Mouse (Mus musculus): ENCODE results near the gene Lman2.

Gene Lman2

DNA sequence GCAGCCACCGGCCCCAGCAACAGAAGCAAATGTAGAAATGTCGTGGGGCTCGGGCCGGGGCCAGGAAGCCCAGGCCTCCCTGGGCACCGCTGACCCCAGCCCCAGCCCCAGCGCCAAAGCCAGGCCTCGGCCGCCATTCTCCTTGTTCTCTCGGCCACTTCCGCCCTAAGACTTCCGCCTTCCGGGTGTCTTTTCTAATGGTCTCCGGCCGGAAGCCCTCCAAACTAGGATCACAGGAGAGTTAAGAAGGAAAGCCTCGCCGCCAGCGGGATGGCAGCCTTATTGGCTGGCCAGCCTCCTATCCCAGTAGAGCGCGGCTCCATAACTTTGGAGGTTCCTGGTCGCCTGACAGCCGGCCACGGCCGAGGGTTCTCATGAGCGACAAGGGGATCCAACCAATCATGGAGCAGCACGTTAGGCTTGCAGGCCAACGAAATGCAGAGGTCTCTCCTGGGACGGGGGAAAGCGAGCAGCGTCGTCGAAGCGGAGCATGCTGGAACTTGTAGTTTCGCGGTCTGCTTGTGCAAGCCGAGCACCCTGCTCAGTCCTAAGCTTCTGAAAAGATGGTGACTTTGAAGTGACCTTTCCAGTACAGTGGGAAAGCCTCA, at the start of gene Lman2:
Gene Lman2 (minus strand): TSS at position 331 of the 608 bp plus-strand sequence.
- DNase-seq (ENCODE audit: low spot score in 2 of 2) = peak; percentile 99

DNA sequence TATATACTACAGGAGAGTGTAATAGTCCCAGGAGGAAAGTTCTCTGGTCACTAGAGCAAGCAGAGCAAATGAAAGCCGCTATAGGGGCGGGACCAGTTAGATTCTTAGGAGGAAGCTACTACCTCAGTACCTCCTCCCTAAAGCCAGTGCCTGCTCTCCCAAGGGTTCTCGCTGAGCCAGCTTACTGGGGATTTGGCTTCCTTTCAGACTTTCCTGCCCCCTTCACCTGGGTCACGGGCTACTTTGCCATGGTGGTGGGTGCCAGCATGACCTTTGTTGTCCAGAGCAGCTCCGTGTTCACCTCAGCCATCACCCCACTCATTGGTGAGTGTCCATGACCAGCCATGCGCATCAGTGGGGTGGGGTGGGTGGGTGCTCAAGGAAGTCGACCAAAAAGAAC, 49.2 kb upstream of the Lman2 start:
- no peak for DNase-seq (ENCODE audit: low spot score in 2 of 2)

DNA sequence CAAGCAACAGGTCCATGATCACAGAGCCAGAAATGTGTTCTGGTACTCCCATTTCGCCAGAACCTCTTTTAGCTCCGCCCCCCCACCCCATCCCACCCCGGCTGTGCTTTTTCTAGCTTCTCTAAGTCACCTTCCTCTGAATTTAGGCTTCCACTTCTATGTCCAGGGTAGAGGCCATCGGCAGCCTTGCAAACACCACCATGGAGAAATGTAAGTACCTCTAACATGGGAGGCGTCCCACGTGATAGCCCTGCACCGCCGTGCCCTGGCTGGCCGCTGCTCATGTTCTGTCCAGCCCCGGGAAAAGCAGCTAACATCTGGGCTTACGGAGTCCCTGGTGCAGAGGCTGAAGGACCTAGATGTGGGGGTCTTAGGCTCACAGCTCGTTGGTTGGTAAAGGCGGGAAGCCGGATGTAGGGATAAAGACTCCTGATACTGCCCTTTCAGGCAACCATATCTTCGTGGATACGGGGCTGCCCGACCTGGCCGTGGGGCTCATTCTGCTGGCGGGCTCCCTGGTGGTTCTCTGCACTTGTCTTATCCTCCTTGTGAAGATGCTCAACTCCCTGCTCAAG, 46.0 kb upstream of the Lman2 start:
- DNase-seq (ENCODE audit: low spot score in 2 of 2) = no peak

DNA sequence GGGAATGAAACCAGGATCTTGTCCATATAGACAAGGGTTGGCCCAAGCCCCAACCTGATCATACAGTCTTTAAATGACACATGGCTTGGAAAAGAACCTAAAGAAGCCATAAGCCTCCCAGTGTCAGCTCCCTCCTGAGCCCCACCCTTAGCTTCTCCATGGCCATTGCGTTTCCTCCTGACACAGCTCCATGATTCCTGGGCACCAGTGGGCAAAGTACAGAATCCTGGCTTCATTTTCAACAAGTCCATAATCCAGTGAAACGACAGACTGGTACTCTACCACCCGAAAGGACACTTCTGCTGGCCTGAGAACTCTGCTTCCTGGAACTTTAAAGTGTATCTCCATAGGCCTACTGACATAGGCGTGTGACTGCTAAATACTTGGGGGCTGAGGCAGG, 44.8 kb upstream of the Lman2 start:
- DNase-seq (ENCODE audit: low spot score in 2 of 2) = no peak

DNA sequence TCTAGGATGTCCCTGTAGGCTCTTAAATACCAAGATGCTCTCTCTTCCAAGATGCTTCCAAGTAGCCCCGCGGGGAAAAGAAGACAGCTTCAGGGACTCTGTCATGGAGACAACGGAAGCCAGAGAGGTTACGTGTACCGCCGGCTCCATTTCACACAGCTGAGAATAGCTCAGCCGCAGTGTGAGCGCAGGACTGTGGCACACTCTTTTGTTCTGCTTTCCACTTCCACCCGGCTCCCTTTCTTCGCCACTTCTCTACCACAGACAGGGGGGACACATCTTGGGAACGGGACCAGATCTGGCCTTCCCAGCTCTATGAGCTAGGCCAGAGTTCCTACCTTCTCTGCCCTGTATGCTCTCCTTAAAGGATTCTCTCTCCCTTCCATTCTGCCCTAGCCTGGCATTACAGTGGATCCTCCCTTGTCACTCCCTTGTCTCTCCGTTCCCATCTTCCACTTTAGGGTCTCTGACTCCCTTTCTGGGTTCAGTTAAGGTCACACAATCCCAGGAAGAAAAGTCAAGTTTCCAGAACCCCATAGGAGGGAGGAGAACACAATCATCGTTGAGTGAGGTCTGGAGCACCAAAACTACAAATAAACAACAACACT, 43.3 kb upstream of the Lman2 start:
- no peak for DNase-seq (ENCODE audit: low spot score in 2 of 2)

DNA sequence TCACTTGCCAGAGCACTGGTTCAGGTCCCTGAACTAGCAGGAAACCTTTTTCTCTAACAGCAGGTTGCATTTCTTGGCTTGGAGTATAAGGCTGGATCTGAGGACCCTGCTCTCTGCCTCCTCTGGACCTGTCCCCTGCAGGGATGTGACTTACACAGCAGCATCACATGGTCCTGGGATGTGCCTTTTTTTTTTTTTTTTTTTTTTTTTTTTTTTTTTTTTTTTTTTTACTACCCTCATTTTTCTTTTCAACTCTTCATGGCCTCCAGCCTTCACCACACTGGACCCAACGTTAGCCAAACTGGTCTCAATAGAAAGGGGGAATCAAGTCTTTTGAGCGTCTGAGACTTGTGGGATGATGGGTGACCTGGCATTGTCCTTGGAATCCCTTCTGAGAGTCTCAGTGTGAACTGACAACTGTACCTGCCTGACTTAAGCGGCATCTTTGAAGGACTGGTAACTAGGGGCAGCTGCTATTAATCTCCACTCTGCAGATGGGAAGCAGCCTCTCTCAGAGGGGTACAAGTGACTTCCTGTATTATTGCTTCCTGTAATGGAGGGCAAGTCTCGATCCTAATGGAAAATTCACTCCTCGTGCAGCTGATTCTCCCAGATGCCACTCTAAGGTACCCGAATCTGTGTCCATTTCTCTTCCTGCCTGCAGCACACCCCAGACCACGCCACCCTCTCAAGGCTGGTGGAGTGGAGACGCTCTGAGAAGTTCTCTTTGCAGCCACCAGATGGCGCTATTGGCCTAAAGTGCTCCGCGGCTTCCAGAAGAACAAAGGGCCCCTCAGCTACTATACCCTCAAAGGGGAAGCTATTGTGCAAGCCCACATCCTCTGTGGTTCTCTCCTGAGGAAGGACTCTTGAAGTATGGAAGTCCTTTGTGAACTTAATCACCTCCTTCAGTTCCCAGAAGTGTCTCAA, 42.5 kb upstream of the Lman2 start:
- peak; percentile 66 to 75 for DNase-seq (ENCODE audit: low spot score in 2 of 2)

DNA sequence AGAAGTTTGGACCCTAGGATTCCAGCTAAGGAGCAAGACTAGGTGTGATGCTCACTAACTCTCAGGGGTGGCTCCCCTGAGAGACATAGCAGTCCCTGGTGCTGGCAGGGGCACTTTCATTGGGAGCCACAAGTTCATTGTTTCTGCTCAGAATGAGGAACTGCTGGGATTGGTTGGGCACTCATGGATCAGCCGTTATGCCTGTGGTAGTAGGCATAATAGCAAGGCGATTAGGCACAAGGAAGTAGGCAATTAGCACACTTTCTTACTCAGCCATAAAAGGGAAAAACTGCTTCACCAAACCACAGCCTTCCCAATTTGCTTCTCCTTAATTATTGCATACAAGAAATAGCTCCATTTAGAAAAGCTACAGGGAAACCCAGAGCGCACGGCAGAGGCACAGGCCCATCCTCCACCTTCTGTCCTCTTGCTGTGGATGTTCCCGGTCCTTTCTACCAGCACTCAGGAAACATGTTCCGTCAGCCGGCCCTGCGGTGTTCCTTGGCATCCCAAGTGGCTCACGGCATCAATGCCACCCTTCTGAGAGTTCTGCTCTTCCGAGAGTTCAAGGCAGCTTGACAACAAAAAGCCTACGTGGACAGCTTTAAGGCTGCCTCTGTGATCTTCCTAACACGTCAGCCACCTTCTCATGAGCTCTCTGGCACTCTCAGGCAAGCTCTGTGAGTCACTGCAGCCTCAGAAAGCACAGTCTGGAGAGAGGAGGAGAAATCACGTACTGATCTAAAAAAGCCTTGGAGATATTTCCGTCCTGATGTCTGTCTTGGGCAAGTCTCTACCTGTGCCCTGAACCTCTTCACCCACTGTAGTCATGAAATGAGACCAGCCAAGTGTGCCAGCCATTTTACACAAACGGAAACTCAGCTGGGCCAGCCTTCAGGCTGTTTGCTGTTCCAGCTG, 41.6 kb upstream of the Lman2 start:
- no peak for DNase-seq (ENCODE audit: low spot score in 2 of 2)

DNA sequence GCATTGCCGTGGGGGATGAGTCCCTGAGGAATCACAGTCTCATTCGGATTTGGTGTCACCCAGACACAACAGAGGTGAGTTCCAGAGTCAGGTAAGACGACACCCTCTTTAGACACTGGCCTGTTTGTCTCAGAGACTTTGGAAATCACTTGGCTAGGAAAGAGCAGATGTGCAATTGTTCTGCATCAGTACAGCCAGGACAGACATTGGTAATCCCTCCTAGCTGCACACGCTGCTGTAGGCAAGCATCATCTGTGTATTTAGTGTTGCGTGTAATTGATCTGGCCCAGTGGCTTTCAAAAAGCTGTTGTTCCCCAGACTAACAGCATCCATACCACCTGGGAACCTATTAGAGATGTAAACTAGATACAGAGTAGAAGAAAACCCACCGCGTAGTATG, 40.7 kb upstream of the Lman2 start:
- DNase-seq (ENCODE audit: low spot score in 2 of 2) = no peak

DNA sequence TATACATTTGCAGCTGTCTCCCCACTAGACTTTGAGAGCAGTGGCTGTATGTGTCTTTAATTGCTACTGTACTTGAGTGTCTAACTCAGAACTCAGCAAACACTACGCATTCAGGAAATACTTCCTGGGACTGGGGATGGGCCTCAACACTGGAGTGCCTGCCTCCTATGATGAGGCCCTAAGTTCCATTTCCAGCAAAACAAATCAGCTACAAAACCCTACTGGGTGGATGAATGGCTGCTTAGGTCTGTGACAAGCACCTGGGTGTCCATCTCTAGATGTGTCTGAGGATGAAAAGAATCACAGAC, 37.4 kb upstream of the Lman2 start:
- DNase-seq (ENCODE audit: low spot score in 2 of 2) = no peak

DNA sequence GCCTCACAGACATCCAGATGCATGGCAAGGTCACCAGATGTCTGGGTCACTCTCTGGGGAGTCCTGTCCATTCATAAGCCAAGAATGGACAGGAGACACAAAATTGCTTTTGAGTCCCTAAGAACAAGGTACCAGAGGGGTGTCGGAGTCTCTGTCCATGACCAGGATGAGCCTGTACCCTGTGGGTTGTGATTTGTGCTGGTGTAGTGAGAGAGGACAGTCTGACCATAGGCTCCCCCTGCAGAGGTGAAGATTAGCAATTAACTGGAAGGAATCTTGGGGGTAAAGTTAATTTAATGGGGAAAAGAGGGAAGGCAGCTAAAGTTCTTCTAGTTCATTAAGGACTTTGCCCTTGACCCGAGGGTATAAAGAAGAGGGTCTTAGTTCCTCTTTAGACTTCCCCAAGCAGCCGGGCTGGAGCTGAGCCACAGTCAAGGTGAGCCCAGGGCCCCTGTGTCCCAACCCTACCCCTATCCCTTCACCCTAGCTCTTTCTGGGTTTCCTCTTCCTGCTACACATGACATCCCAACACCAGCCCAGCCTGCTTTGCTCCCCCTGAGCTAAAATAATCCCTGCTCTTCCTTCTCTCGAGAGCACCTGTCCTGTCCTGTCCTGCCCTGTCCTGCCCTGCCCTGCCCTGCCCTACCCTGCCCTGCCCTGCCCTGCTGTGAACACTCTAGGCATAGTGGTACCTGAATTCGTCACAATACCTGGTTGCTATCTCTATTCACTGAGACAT, 36.9 kb upstream of the Lman2 start:
- no peak for DNase-seq (ENCODE audit: low spot score in 2 of 2)

DNA sequence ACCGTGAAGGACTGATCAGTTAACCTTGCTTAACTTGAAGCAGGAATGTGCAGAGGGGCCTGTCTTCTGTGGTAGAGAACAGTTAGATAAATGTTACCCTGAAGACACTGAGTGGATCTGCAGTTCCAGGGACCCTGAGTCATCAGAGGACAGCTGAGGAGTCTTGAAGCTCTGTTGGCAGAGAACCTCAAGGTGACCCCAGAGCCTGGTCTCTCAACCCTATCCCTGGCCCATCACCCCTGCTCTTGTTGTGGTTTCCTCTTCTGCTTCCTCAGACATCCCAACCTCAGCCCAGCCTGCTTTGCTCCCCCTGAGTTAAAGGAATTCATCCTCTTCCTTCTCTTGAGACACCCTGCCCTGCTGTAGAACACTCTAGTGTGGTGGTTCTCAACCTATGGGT, 35.5 kb upstream of the Lman2 start, which contains the start of gene Slc34a1:
Gene Slc34a1 (plus strand): TSS at position 100 of the 400 bp plus-strand sequence.
- DNase-seq (ENCODE audit: low spot score in 2 of 2) = no peak

DNA sequence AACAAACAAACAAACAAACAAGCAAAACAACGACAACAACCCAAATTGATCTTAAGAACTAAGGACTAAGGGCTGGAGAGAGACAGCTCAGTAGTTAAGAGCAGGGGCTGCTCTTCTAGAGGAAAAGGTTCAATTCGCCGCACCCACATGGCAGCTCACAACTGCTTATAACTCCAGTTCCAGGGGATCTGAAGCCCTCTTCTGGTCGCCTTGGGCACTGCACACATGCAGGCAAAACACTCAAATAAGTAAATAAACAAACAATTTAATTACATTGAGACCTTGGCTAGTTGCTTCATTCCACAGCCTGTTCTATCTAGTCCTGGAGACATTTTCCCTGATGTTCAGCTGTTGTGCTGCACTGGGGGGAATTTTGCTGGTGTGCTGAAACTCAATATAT, 30.4 kb upstream of the Lman2 start:
- no peak for DNase-seq (ENCODE audit: low spot score in 2 of 2)

DNA sequence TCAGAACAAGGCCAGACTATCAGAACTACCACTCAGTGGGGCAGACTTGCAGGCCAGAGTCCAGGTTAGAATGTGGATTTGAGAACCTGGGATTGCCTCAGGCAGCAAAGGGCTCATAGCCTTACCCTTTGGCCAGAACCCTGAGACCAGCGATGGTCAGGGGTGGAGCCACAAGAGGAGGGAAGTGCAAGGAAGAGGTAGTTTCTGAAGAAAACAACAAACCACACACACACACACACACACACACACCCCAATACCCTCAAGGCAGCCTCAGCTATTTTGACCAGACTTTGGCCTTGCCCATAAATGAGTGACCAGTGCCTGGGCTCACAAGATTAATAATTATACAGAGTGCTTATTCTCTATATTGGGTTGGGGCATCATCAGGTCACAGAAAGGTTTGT, 29.0 kb upstream of the Lman2 start:
- DNase-seq (ENCODE audit: low spot score in 2 of 2) = no peak

DNA sequence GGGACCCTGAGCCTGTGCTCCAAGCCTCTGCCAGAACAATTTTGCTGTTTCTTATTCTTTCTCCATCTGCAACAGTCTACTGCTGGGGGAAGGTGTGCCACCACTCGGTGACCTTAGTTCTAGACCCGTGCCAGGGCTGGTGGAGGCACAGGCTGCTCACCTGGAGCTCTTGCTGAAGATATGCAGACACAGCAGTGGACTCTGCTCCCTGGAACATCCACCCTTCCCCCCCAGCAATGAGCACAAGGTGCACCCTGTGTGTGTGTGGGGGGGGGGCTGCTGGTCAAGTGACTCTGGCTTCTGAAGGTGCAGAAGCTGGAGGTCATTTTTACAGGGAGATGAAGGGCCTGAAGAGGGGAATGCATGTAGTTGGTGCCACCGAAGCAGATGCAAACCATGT, 28.1 kb upstream of the Lman2 start:
- no peak for DNase-seq (ENCODE audit: low spot score in 2 of 2)

DNA sequence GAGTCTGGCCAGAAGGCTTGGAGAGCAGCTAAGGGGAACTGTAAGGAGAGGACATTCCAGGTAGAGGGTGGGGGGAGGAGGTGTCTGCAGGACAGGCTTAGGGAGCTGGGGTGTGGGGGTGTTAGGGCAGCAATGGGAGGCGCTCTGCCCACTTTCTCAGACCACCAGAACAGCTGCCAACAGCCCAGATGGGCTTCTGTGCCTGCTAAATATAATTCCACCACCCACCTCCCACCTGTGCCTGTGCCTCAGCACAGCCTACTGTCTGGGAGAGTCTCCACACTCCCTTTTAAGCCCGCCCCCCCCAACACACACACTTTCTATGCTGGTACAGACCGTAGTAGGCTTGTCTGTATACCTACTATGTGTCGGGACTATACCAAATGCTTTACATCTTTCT, 19.2 kb upstream of the Lman2 start:
- no peak for DNase-seq (ENCODE audit: low spot score in 2 of 2)

DNA sequence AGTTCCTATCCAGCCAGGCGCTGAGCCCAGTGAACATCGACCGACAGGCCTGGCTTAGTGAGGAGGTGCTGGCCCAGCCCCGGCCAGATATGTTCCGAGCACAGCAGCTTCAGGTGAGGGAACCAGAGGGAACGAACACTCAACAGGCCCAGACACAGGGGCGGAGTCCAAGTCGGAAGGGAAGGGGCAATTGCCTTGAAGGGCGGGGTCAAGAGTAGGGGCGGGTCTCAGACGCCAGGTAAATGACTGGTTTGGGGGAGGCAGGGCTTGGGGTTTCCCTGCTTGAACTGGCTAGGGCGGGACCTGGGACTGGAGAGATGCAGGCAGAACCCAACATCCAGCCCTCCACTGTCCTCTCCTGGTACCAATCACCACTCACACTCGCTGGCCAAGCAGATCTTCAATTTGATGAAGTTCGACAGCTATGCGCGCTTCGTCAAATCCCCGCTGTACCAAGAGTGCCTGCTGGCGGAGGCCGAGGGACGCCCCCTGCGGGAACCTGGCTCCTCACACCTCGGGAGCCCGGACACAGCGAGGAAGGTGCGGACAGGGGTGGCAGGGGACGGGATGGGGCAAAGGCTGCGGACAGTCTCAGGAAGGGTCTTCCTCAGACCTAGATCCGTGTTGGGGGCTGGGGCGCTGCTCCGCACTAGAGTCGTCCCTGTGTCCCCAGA, 16.5 kb upstream of the Lman2 start:
- DNase-seq (ENCODE audit: low spot score in 2 of 2) = no peak

DNA sequence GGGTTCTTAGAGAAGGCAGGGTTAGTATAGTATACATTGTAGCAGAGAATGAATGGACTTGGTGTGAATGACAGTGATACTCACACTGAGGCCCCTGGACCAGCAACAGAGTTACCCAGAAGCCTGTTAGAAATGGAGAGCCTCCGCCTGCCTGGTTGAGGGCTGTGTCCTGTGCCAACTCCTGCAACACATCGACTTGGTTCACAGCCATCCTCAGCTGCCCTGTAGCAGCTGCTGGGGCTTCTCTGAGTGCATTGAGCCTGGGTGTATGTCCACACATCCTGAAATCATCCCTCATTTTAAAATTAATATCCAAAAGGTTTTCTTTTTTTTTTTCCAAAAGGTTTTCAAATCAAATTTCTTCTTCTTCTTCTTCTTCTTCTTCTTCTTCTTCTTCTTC, 13.3 kb upstream of the Lman2 start:
- no peak for DNase-seq (ENCODE audit: low spot score in 2 of 2)

DNA sequence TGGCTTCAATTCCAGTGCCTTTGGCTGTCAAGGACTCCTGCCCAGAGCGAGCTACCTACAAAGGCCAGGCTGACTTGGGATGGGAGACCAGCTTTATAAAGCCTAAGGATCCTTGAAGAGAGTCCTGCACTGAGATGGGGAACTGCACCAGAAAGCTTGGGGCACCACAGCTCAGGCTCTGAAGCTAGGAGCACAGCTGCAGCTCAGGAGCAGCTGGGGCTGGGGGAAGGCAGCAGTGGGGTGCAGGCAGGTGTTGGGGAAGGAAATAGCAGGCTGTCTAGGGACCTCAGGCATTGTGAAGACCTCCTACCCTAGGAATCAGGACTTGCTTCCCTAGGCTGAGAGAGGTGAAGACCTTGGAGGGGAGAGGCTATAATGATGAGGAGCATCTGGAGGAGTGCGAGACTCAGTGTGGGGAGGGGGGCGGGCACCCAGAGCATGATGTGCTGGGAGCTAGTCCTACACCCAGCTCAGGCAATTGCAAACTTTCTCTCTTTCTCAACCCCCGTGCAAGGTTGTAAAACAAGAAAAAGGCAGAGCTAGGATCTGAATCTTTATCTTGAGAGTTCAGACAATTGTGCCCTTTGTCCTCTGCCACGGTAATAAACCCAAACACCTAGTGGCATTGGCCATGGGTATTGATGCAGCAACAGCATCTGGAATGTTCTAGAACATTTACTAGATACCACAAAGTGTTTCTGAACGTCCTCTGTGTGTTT, 11.8 kb upstream of the Lman2 start:
- DNase-seq (ENCODE audit: low spot score in 2 of 2) = no peak

DNA sequence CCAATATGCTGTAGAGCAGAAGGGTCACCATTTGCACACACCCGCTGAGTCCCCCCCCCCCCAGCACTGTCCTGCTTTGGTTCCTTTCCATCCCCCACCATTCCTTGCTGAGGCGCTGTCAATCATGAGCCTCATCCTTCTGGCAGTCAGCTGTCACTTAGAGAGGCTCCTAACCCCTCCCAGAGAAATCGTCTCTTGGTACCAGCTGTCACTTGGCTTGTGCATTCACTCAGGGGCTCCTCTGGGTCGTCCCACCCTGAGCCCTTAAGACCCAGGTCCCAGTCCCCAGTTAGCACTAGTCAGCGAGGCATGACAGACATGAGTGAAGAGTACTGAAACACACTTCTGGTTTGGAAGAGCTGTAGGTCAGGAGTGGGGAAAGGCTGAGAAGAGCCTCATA, 9.2 kb upstream of the Lman2 start:
- no peak for DNase-seq (ENCODE audit: low spot score in 2 of 2)

Data from heart, adult 9 months (tissue).